Mouse (Mus musculus) bone marrow macrophage, adult 2 months (primary cell): Measurements from ENCODE around the gene Frem2.

Source experiments
- CTCF ChIP-seq: IDR thresholded peaks from 2 replicates; pipeline ENCODE4 v1.5.1; 2012; ENCODE audit warnings: low read depth, mild to moderate bottlenecking, low read length, moderate library complexity
- POLR2A ChIP-seq: IDR thresholded peaks from 2 replicates; pipeline ENCODE4 v1.6.1; 2012; ENCODE audit warnings: mild to moderate bottlenecking, low read depth, low read length, borderline replicate concordance

GRCm38 (mm10) chr3:53680816-53681215 lies 23.7 kb upstream of the Frem2 start:
- no peak for TF ChIP-seq CTCF
- no peak for TF ChIP-seq POLR2A
